31 mouse cellular contexts compared by ENCODE assay signal in genomic region chr1:180193391-180193935, GRCm38 (mm10). TPM values are rescaled to one million over a fixed set of nuclear protein-coding genes. Genes with fewer than 3 reads are reported as not detected.
DNase-seq lines count a peak whose midpoint lies in the region; ATAC-seq and TF ChIP-seq lines count a peak whose summit lies in the region.
"Had no signal": no experiment of that assay in that cellular context is flagged by ENCODE, and none has a peak within 500 bp of the region (broad histone marks: within the 10 kb centered on the region; RNA-seq: fewer than 3 reads in every experiment).

No protein-coding gene starts in this region.

- peak overlapping the region; percentile 75 for H3K4me2 ChIP-seq in heart, embryonic 16.5 days (ENCODE audit: low read depth, low read length)
- H3K4me2 ChIP-seq in heart, embryonic 11.5 days, result no peak overlapping the region
- no peak overlapping the region for H3K4me2 ChIP-seq in midbrain, embryonic 11.5 days
- no peak overlapping the region for H3K4me2 ChIP-seq in midbrain, embryonic 13.5 days (replicated peaks)
- H3K4me2 ChIP-seq: embryonic facial prominence, embryonic 12.5 days; forebrain, embryonic 15.5 days; hindbrain, embryonic 12.5 days; intestine, embryonic 15.5 days; neural tube, embryonic 15.5 days had no signal

- peak overlapping the region; percentile 93 for H3K27ac ChIP-seq in heart, embryonic 16.5 days (ENCODE audit: low read length)
- H3K27ac ChIP-seq in heart, embryonic 11.5 days (ENCODE audit: low read depth, low read length), result no peak overlapping the region
- no peak overlapping the region for H3K27ac ChIP-seq in midbrain, embryonic 11.5 days (ENCODE audit: low read depth, low read length)
- no peak overlapping the region for H3K27ac ChIP-seq in midbrain, embryonic 13.5 days
- no peak overlapping the region for H3K27ac ChIP-seq in left cerebral cortex, adult 2 months
- H3K27ac ChIP-seq: embryonic facial prominence, embryonic 12.5 days; forebrain, embryonic 10.5 days; forebrain, embryonic 15.5 days; hindbrain, embryonic 12.5 days; hindbrain, postnatal 0 days; intestine, embryonic 15.5 days; neural tube, embryonic 15.5 days; stomach, embryonic 15.5 days had no signal

- H3K4me1 ChIP-seq in heart, embryonic 16.5 days (ENCODE audit: control insufficient read depth, insufficient read depth, low read length), result peaks cover 39% of the 10 kb centered on the region
- H3K4me1 ChIP-seq in heart, embryonic 11.5 days (ENCODE audit: control insufficient read depth, insufficient read depth, low read length), result peaks cover 10% of the 10 kb centered on the region; the same call in 1 of the 2 replicates
- peaks cover 4% of the 10 kb centered on the region; the same call in 1 of the 2 replicates for H3K4me1 ChIP-seq in midbrain, embryonic 11.5 days (ENCODE audit: control insufficient read depth, insufficient read depth, low read length)
- H3K4me1 ChIP-seq in midbrain, embryonic 13.5 days (replicated peaks), result peaks cover 12% of the 10 kb centered on the region

- no peaks in the 10 kb centered on the region for H3K27me3 ChIP-seq in heart, embryonic 16.5 days (ENCODE audit: control insufficient read depth, insufficient read depth, low read length)
- no peaks in the 10 kb centered on the region for H3K27me3 ChIP-seq in heart, embryonic 11.5 days (ENCODE audit: control insufficient read depth, insufficient read depth, low read length)
- H3K27me3 ChIP-seq in midbrain, embryonic 11.5 days (ENCODE audit: control insufficient read depth, insufficient read depth, low read length), result no peaks in the 10 kb centered on the region
- peaks cover 16% of the 10 kb centered on the region for H3K27me3 ChIP-seq in midbrain, embryonic 13.5 days
- H3K27me3 ChIP-seq: embryonic facial prominence, embryonic 12.5 days; intestine, embryonic 15.5 days; stomach, embryonic 15.5 days had no signal

- DNase-seq in heart, adult 11 months, result peak; percentile 90
- no peak for DNase-seq in heart, adult 9 months (ENCODE audit: low spot score in 2 of 2)
- peak; percentile 39 for DNase-seq in midbrain, embryonic 11.5 days (ENCODE audit: low spot score, missing footprints)
- DNase-seq in left cerebral cortex, adult 2 months (ENCODE audit: extremely low spot score in 1 of 2, low spot score in 2 of 2), result no peak
- DNase-seq: adrenal gland, adult 2 months; adrenal gland, postnatal 36 days; cerebellum, adult 9-10 months; cerebellum, postnatal 36 days; kidney, adult 9 months; kidney, postnatal 10 days; layer of hippocampus, postnatal 36 days; liver; lung, adult 18-20 months; lung, postnatal 4 days; midbrain, embryonic 14.5 days; retina, postnatal 1 day; right cerebral cortex, postnatal 14 days had no signal

- peak overlapping the region; percentile 79; the same call in 1 of the 2 replicates for H3K9ac ChIP-seq in heart, embryonic 16.5 days (ENCODE audit: low read length)
- no peak overlapping the region for H3K9ac ChIP-seq in heart, embryonic 11.5 days (ENCODE audit: low read depth, low read length)
- no peak overlapping the region for H3K9ac ChIP-seq in midbrain, embryonic 11.5 days (ENCODE audit: low read length)
- no peak overlapping the region for H3K9ac ChIP-seq in midbrain, embryonic 13.5 days (replicated peaks)
- H3K9ac ChIP-seq: embryonic facial prominence, embryonic 12.5 days; forebrain, embryonic 15.5 days; hindbrain, embryonic 12.5 days; intestine, embryonic 15.5 days; neural tube, embryonic 15.5 days; stomach, embryonic 15.5 days had no signal

- H3K36me3 ChIP-seq in heart, embryonic 16.5 days (ENCODE audit: control insufficient read depth, insufficient read depth), result no peaks in the 10 kb centered on the region
- no peaks in the 10 kb centered on the region for H3K36me3 ChIP-seq in heart, embryonic 11.5 days (ENCODE audit: control insufficient read depth, insufficient read depth, low read length)
- no peaks in the 10 kb centered on the region for H3K36me3 ChIP-seq in midbrain, embryonic 11.5 days (ENCODE audit: control insufficient read depth, insufficient read depth, low read length)
- H3K36me3 ChIP-seq in midbrain, embryonic 13.5 days, result no peaks in the 10 kb centered on the region
- H3K36me3 ChIP-seq: embryonic facial prominence, embryonic 12.5 days; forebrain, embryonic 10.5 days; forebrain, embryonic 15.5 days; hindbrain, embryonic 12.5 days; intestine, embryonic 15.5 days; neural tube, embryonic 15.5 days; stomach, embryonic 15.5 days had no signal

- 67% methylated on average over 8 of the region's 8 CpGs for WGBS in heart, embryonic 16.5 days
- WGBS in heart, embryonic 11.5 days (ENCODE audit: insufficient replicate concordance), result 72% methylated on average over 8 of the region's 8 CpGs
- 86% methylated on average over 8 of the region's 8 CpGs for WGBS in midbrain, embryonic 11.5 days
- WGBS in midbrain, embryonic 13.5 days, result 88% methylated on average over 8 of the region's 8 CpGs

- no peak for ATAC-seq in heart, embryonic 16.5 days (replicated peaks; ENCODE audit: extremely low read depth, insufficient read depth, low FRiP score)
- no peak for ATAC-seq in heart, embryonic 11.5 days (replicated peaks; ENCODE audit: insufficient number of reproducible peaks, low FRiP score, low TSS enrichment)
- ATAC-seq in midbrain, embryonic 11.5 days (ENCODE audit: low FRiP score), result no peak
- ATAC-seq in midbrain, embryonic 13.5 days, result no peak
- no peak for ATAC-seq in erythroid progenitor cell, adult 5-6 weeks (replicated peaks; ENCODE audit: low FRiP score, poor library complexity, severe bottlenecking)
- ATAC-seq: forebrain, embryonic 15.5 days; hindbrain, postnatal 0 days; intestine, embryonic 15.5 days; lung, postnatal 0 days had no signal

- intact Hi-C loops in left cerebral cortex, adult 2 months (cut with DNase I), result no loop called here

- no peak overlapping the region for H3K4me3 ChIP-seq in heart, embryonic 16.5 days (ENCODE audit: low read length)
- H3K4me3 ChIP-seq in heart, embryonic 11.5 days (ENCODE audit: low read depth, low read length), result no peak overlapping the region
- H3K4me3 ChIP-seq in midbrain, embryonic 11.5 days (ENCODE audit: low read depth, low read length), result no peak overlapping the region
- H3K4me3 ChIP-seq in midbrain, embryonic 13.5 days (replicated peaks), result no peak overlapping the region
- H3K4me3 ChIP-seq in left cerebral cortex, adult 2 months, result no peak overlapping the region
- H3K4me3 ChIP-seq: embryonic facial prominence, embryonic 12.5 days; forebrain, embryonic 10.5 days; forebrain, embryonic 15.5 days; hindbrain, embryonic 12.5 days; intestine, embryonic 15.5 days; neural tube, embryonic 15.5 days; stomach, embryonic 15.5 days had no signal

- H3K9me3 ChIP-seq in heart, embryonic 16.5 days (replicated peaks; ENCODE audit: control insufficient read depth, low read length), result no peaks in the 10 kb centered on the region
- H3K9me3 ChIP-seq in heart, embryonic 11.5 days (replicated peaks; ENCODE audit: control insufficient read depth, low read length), result no peaks in the 10 kb centered on the region
- no peaks in the 10 kb centered on the region for H3K9me3 ChIP-seq in midbrain, embryonic 11.5 days (ENCODE audit: control insufficient read depth, low read length)
- no peaks in the 10 kb centered on the region for H3K9me3 ChIP-seq in midbrain, embryonic 13.5 days
- H3K9me3 ChIP-seq: embryonic facial prominence, embryonic 12.5 days; forebrain, embryonic 10.5 days; forebrain, embryonic 15.5 days; hindbrain, embryonic 12.5 days; intestine, embryonic 15.5 days; megakaryocyte, embryonic 14.5 days; neural tube, embryonic 15.5 days; stomach, embryonic 15.5 days had no signal

- TF ChIP-seq CTCF in left cerebral cortex, adult 2 months (IDR thresholded peaks at IDR 0.05), result no peak

RNA-seq across cellular contexts. Expression of gene Coq8a, which starts 5.9 kb away (rescaled TPM):
- polyA plus RNA-seq in heart, embryonic 16.5 days (2015; fragmentation: Nextera tagmentation; extraction: Ambion mirVana), result 70.0 and 89.0 TPM in 2 replicates
- polyA plus RNA-seq in heart, embryonic 11.5 days (2014; fragmentation: Nextera tagmentation; extraction: Ambion mirVana), result 8.6 and 10.8 TPM in 2 replicates
- 0.93 and 1.8 TPM in 2 replicates for polyA plus RNA-seq in midbrain, embryonic 11.5 days (2014; fragmentation: Nextera tagmentation; extraction: Ambion mirVana)
- polyA plus RNA-seq in midbrain, embryonic 13.5 days (2015; fragmentation: Nextera tagmentation; extraction: Ambion mirVana), result 2.2 and 2.6 TPM in 2 replicates
- 1.7 TPM in 1 of 2 replicates, not detected in the other for total RNA-seq in erythroid progenitor cell, adult 5-6 weeks (2015; ENCODE audit: low replicate concordance)
- total RNA-seq in erythroid progenitor cell, adult 5-6 weeks (2017; ENCODE audit: low replicate concordance), result 0.90 TPM in 1 of 2 replicates, not detected in the other
- total RNA-seq in left cerebral cortex, adult 2 months (2021), result 10 to 100 TPM; 44.0 to 50.0 TPM

Comparison
In these comparisons a context has a peak if more than half of its experiments do, and no peak if none do; other contexts are left out.
1. DNase-seq: peak in heart, adult 11 months (single experiment) and midbrain, embryonic 11.5 days (single experiment); none in heart, adult 9 months (0 of 2) and left cerebral cortex, adult 2 months (0 of 2).